Mouse (Mus musculus): ENCODE measurements around the gene Cemip2. TPM values are rescaled to one million over a fixed set of nuclear protein-coding genes. Genes with fewer than 3 reads are reported as not detected.
A peak's percentile ranks its signal among the peaks of the same experiment; 100 is the strongest.

Gene Cemip2
- polyA plus RNA-seq, 1 experiment from 2014 or later, result 71.2 TPM

- H3K4me1 ChIP-seq, result peaks cover 88% of the 10 kb centered on the region
Observed at GRCm38 (mm10) chr19:21781787-21782432, 3.8 kb downstream of the Cemip2 start.

DNA sequence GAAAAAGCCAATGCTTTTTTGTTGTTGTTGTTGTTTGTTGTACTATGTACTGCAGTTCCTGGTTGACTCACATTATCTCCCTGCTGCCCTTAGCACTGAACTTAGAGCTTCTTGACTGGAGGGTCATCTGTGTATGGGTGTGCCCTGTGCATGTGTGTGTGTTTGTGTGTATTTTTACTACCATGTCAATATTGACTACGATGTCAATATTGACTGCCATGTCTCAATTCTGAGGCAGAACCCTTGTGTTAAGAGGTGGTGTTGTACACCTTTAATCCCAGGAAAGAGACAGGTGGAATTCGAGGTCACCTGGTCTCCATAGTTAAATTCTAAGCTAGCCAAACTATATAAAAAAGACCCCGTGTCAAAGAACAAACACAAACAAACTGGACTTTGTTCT, 5.6 kb downstream of the Cemip2 start:
- peaks cover 95% of the 10 kb centered on the region for H3K4me1 ChIP-seq

More at GRCm38 (mm10) chr19:21781787-21782432, 3.8 kb downstream of the Cemip2 start:
- Histone ChIP-seq H3K4me3 (peak overlapping the region; percentile 95), H3K36me3 (peaks cover 3% of the 10 kb centered on the region; the same call in 1 of the 2 replicates), H3K27me3 (ENCODE audit: low read depth, poor library complexity, severe bottlenecking) (no peaks in the 10 kb centered on the region), H3K27ac (replicated peaks) (peak overlapping the region; percentile 98), H3K9me3 (replicated peaks) (no peaks in the 10 kb centered on the region)
- DNase-seq (ENCODE audit: low spot score), result no peak
- 57% methylated on average over 12 of the region's 12 CpGs for WGBS

GRCm38 (mm10) chr19:21784331-21785131, 6.4 kb downstream of the Cemip2 start:
- no peaks in the 10 kb centered on the region for H3K27me3 ChIP-seq (ENCODE audit: low read depth, poor library complexity, severe bottlenecking)
- peak; percentile 93 for DNase-seq (ENCODE audit: low spot score)
- 17% methylated on average over 8 of the region's 8 CpGs for WGBS
- peak overlapping the region; percentile 98 for H3K27ac ChIP-seq (replicated peaks)
- H3K4me3 ChIP-seq, result peak overlapping the region; percentile 44
- H3K9me3 ChIP-seq (replicated peaks), result no peaks in the 10 kb centered on the region
- H3K4me1 ChIP-seq, result peaks cover 99% of the 10 kb centered on the region
- peaks cover 3% of the 10 kb centered on the region; the same call in 1 of the 2 replicates for H3K36me3 ChIP-seq

More for the DNA sequence above, 5.6 kb downstream of the Cemip2 start:
- Histone ChIP-seq H3K9me3 (replicated peaks) (no peaks in the 10 kb centered on the region), H3K36me3 (peaks cover 3% of the 10 kb centered on the region; the same call in 1 of the 2 replicates), H3K4me3 (peak overlapping the region; percentile 44; the same call in 1 of the 2 replicates), H3K27ac (replicated peaks) (peak overlapping the region; percentile 98), H3K27me3 (ENCODE audit: low read depth, poor library complexity, severe bottlenecking) (no peaks in the 10 kb centered on the region)
- 64% methylated on average over 3 of the region's 3 CpGs for WGBS
- DNase-seq (ENCODE audit: low spot score), result no peak

DNA sequence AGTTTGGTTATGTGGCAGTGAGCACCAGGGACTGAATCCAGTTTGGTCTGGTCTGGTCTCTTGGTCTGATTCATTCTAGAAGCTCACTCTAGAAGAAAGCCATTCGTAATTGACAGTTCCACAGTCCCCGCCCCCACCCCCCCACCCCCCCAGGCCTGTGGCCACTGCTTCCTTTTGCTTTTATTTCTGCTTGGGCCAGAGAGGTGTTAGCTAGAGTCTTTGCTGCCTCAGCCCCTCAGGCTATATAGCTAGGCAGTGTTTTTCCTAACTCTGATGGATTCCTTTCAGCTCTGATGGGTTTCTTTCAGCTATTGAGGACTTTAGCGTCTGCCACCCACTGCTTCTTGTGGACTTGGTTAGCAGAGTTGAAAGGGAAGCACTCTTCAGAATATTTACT, 7.0 kb downstream of the Cemip2 start:
- Histone ChIP-seq H3K4me1 (peaks cover 99% of the 10 kb centered on the region), H3K36me3 (peaks cover 3% of the 10 kb centered on the region; the same call in 1 of the 2 replicates), H3K27ac (replicated peaks) (peak overlapping the region; percentile 98), H3K27me3 (ENCODE audit: low read depth, poor library complexity, severe bottlenecking) (no peaks in the 10 kb centered on the region), H3K9me3 (replicated peaks) (no peaks in the 10 kb centered on the region), H3K4me3 (peak overlapping the region; percentile 44)
- 11% methylated on average over 3 of the region's 3 CpGs for WGBS
- DNase-seq (ENCODE audit: low spot score), result peak; percentile 65

GRCm38 (mm10) chr19:21787004-21787480, 8.9 kb downstream of the Cemip2 start:
- peaks cover 3% of the 10 kb centered on the region for H3K36me3 ChIP-seq
- no peaks in the 10 kb centered on the region for H3K9me3 ChIP-seq (replicated peaks)
- DNase-seq (ENCODE audit: low spot score), result no peak
- H3K4me3 ChIP-seq, result no peak overlapping the region
- WGBS, result 66% methylated on average over 6 of the region's 6 CpGs
- H3K27ac ChIP-seq (replicated peaks), result peak overlapping the region; percentile 89
- H3K4me1 ChIP-seq, result peaks cover 95% of the 10 kb centered on the region
- no peaks in the 10 kb centered on the region for H3K27me3 ChIP-seq (ENCODE audit: low read depth, poor library complexity, severe bottlenecking)

- WGBS, result 10% methylated on average over 8 of the region's 8 CpGs
- H3K27me3 ChIP-seq (ENCODE audit: low read depth, poor library complexity, severe bottlenecking), result no peaks in the 10 kb centered on the region
- H3K4me3 ChIP-seq, result peak overlapping the region; percentile 35
- DNase-seq (ENCODE audit: low spot score), result peak; percentile 38
- peaks cover 22% of the 10 kb centered on the region for H3K36me3 ChIP-seq
- peak overlapping the region; percentile 89 for H3K27ac ChIP-seq (replicated peaks)
- H3K4me1 ChIP-seq, result peaks cover 81% of the 10 kb centered on the region
- no peaks in the 10 kb centered on the region for H3K9me3 ChIP-seq (replicated peaks)
Observed at GRCm38 (mm10) chr19:21788999-21789398, 10.9 kb downstream of the Cemip2 start.

GRCm38 (mm10) chr19:21789676-21790075, 11.5 kb downstream of the Cemip2 start:
- H3K36me3 ChIP-seq, result peaks cover 29% of the 10 kb centered on the region
- 24% methylated on average over 6 of the region's 6 CpGs for WGBS
- no peaks in the 10 kb centered on the region for H3K27me3 ChIP-seq (ENCODE audit: low read depth, poor library complexity, severe bottlenecking)
- peak overlapping the region; percentile 89 for H3K27ac ChIP-seq (replicated peaks)
- no peaks in the 10 kb centered on the region for H3K9me3 ChIP-seq (replicated peaks)
- H3K4me3 ChIP-seq, result peak overlapping the region; percentile 35; the same call in 1 of the 2 replicates
- peaks cover 74% of the 10 kb centered on the region for H3K4me1 ChIP-seq
- peak; percentile 60 for DNase-seq (ENCODE audit: low spot score)

DNA sequence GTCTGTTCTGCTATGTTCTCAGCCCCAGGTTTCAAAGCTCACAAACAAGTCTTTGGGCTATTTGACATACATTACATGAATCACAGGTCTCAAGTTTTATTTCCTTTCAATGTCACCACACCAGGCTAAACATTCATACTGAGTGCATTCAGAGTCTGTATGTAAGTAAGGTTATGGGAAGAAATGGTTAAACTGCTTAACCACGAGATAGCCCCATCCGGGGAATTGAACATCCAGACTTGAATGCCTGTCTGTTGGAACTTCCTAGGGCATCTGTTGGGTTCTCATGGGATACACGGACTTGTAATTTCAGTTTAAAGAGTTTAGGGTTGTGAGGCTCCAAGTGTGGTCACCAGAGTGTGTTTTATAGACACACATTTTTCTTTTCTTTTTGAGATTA, 13.2 kb downstream of the Cemip2 start:
- 90% methylated on average over 3 of the region's 3 CpGs for WGBS
- Histone ChIP-seq H3K27me3 (ENCODE audit: low read depth, poor library complexity, severe bottlenecking) (no peaks in the 10 kb centered on the region), H3K4me1 (peaks cover 57% of the 10 kb centered on the region), H3K9me3 (replicated peaks) (no peaks in the 10 kb centered on the region), H3K27ac (replicated peaks) (no peak overlapping the region; the same call in 1 of the 2 replicates), H3K36me3 (peaks cover 46% of the 10 kb centered on the region), H3K4me3 (no peak overlapping the region)
- DNase-seq (ENCODE audit: low spot score), result no peak

DNA sequence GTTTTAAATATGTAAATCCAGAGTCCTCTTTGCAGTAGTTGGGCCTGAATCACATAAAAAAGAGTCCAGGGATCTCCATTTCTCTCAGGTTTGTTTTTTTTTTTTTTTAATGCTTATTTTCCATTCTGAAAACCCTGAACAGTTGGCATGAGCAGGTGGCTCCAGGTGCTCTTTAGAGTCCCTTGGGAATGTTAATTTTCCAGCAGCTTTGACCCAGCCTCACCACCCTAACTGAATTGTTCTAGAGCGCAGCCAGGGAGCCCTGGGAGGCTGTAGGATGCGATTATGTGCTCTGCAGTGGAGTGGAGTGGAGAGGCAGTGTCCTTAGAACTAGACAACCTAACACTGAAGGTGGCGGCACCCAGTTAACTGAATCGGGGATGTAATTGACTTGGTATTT, 13.7 kb downstream of the Cemip2 start:
- no peak for DNase-seq (ENCODE audit: low spot score)
- Histone ChIP-seq H3K27ac (replicated peaks) (no peak overlapping the region; the same call in 1 of the 2 replicates), H3K36me3 (peaks cover 50% of the 10 kb centered on the region), H3K27me3 (ENCODE audit: low read depth, poor library complexity, severe bottlenecking) (no peaks in the 10 kb centered on the region), H3K4me3 (no peak overlapping the region), H3K4me1 (peaks cover 52% of the 10 kb centered on the region), H3K9me3 (replicated peaks) (no peaks in the 10 kb centered on the region)
- WGBS, result 89% methylated on average over 4 of the region's 4 CpGs

DNA sequence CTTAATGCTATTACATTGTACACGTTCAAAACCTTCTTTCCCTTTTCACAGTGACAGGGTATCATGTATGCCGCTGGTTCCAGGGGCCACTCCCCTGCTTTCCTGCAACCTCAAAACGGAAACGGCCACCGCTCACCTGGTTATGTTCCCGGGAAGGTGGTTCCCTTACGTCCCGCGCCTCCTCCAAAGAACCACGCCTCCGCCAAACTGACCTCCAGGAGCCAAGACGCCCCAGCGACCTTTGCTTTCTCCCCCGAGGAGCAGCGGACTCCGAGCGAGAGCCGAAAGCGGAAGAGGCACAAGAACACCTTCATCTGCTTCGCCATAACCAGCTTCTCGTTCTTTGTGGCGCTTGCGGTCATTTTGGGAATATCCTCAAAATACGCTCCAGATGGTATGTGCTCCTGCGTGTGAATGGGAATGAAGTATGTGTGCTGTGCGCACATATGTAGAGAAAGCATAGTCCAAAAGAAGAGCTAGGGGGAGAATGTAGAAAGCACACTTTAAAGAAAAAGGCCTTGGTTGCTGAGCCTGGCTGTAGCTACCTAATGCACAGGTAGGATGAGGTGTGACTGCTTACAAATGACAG, 14.5 kb downstream of the Cemip2 start:
- no peaks in the 10 kb centered on the region for H3K9me3 ChIP-seq (replicated peaks)
- H3K4me3 ChIP-seq, result no peak overlapping the region
- 92% methylated on average over 26 of the region's 26 CpGs for WGBS
- H3K36me3 ChIP-seq, result peaks cover 57% of the 10 kb centered on the region
- peaks cover 44% of the 10 kb centered on the region for H3K4me1 ChIP-seq
- H3K27ac ChIP-seq (replicated peaks), result no peak overlapping the region
- DNase-seq (ENCODE audit: low spot score), result no peak
- no peaks in the 10 kb centered on the region for H3K27me3 ChIP-seq (ENCODE audit: low read depth, poor library complexity, severe bottlenecking)

GRCm38 (mm10) chr19:21794569-21794968, 16.4 kb downstream of the Cemip2 start:
- H3K4me1 ChIP-seq, result peaks cover 44% of the 10 kb centered on the region
- no peak for DNase-seq (ENCODE audit: low spot score)
- 95% methylated on average over 3 of the region's 3 CpGs for WGBS
- H3K4me3 ChIP-seq, result no peak overlapping the region
- H3K27me3 ChIP-seq (ENCODE audit: low read depth, poor library complexity, severe bottlenecking), result no peaks in the 10 kb centered on the region
- no peak overlapping the region for H3K27ac ChIP-seq (replicated peaks)
- H3K9me3 ChIP-seq (replicated peaks), result no peaks in the 10 kb centered on the region
- peaks cover 76% of the 10 kb centered on the region for H3K36me3 ChIP-seq

DNA sequence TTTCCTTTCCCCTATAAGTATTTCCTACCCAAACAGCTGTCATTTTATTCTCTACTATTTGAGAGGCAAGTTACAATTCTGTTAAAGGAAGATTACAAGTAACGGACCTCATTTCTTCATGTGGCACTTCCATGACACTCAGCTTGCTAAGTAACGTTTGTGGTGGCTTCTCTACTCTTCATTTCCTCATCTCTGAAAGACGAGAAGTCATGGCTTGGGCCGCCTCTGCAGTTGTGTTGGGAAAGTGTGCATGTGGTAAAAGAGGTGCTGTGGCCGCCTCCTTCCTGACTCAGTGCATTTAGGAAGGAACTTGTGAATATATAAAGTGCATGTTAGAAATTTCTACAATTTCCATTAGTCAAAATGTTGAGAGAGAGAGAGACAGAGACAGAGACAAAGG, 18.2 kb downstream of the Cemip2 start:
- Histone ChIP-seq H3K27ac (replicated peaks) (no peak overlapping the region), H3K36me3 (peaks cover 93% of the 10 kb centered on the region), H3K4me3 (no peak overlapping the region), H3K9me3 (replicated peaks) (no peaks in the 10 kb centered on the region), H3K27me3 (ENCODE audit: low read depth, poor library complexity, severe bottlenecking) (no peaks in the 10 kb centered on the region), H3K4me1 (peaks cover 44% of the 10 kb centered on the region)
- WGBS, result 87% methylated on average over 5 of the region's 5 CpGs
- no peak for DNase-seq (ENCODE audit: low spot score)

All from midbrain, embryonic 10.5 days (tissue).